Mouse (Mus musculus) G1E (cell line): ENCODE measurements around the gene Fcrlb.

Experiments
- CTCF ChIP-seq: IDR thresholded peaks from 2 replicates; pipeline ENCODE4 v1.5.1; 2012; ENCODE audit warnings: low read depth, low read length, inconsistent platforms, mixed read lengths
- GATA1 ChIP-seq: IDR thresholded peaks from 2 replicates; pipeline ENCODE4 v1.6.1; 2012; ENCODE audit warnings: borderline replicate concordance, low read length, inconsistent platforms, mixed read lengths
- GATA2 ChIP-seq: IDR thresholded peaks from 2 replicates; pipeline ENCODE4 v1.6.1; 2012; ENCODE audit warnings: low read depth, low read length, inconsistent platforms, borderline replicate concordance
- POLR2AphosphoS5 ChIP-seq: IDR thresholded peaks from 2 replicates; pipeline ENCODE4 v1.6.1; 2012; ENCODE audit warnings: low read depth, low read length, inconsistent platforms; ENCODE audit not compliant: insufficient replicate concordance
- TAL1 ChIP-seq: conservative IDR thresholded peaks from 2 replicates; pipeline ENCODE4 v1.6.1; 2012; ENCODE audit warnings: low read depth, low read length, inconsistent platforms, mixed read lengths

GRCm38 (mm10) chr1:170950772-170951171 lies 38.0 kb upstream of the Fcrlb start:
- TF ChIP-seq CTCF = no peak
- TF ChIP-seq GATA1 = no peak
- no peak for TF ChIP-seq POLR2AphosphoS5
- TF ChIP-seq TAL1 = peak; percentile 40; the same call in 1 of the 2 replicates
- TF ChIP-seq GATA2 = no peak
